ENCODE assay signal across 8 mouse cellular contexts in genomic region chr14:60633961-60634864, GRCm38 (mm10). TPM values are rescaled to one million over a fixed set of nuclear protein-coding genes. Genes with fewer than 3 reads are reported as not detected.
DNase-seq lines count a peak whose midpoint lies in the region; ATAC-seq and TF ChIP-seq lines count a peak whose summit lies in the region.

Gene Spata13 (plus strand): TSS chr14:60634001.

- no peaks in the 10 kb centered on the region for H3K36me3 ChIP-seq in hindbrain, embryonic 12.5 days

- no peak for TF ChIP-seq CTCF in Patski (IDR thresholded peaks at IDR 0.05)

- no peaks in the 10 kb centered on the region for H3K9me3 ChIP-seq in hindbrain, embryonic 12.5 days (replicated peaks)

- H3K27ac ChIP-seq in hindbrain, embryonic 12.5 days: peak within 1 kb of the TSS; percentile 73

- CTCF ChIA-PET in Patski (lab: Charles Lee): no interaction called here

- POLR2A ChIA-PET in Patski (lab: Charles Lee): no interaction called here

- no peak for DNase-seq in Patski (ENCODE audit: low read depth, low spot score)
- peak; percentile 94 to 97 for DNase-seq in cerebellum, postnatal 10 days
- DNase-seq in frontal cortex, postnatal 14 days (ENCODE audit: low spot score in 2 of 2): peak; percentile 54 to 72
- peak; percentile 41 to 62 for DNase-seq in layer of hippocampus, postnatal 25 days (ENCODE audit: extremely low spot score in 1 of 2, low spot score in 1 of 2)
- DNase-seq in lung, postnatal 14 days: peak; percentile 92
- DNase-seq in retina, embryonic 14.5 days (ENCODE audit: low spot score): peak; percentile 97
- peak; percentile 94 for DNase-seq in thymus, postnatal 4 days

- ATAC-seq in Patski: peak; percentile 64
- peak; percentile 87 for ATAC-seq in hindbrain, embryonic 12.5 days (ENCODE audit: low FRiP score)

- in situ Hi-C loops in Patski (cut with MboI; ENCODE audit: low pct_unique_long_range_greater_than_20kb): no loop called here

- under 1% methylated on average over 49 of the region's 50 CpGs for WGBS in hindbrain, embryonic 12.5 days

- peak within 1 kb of the TSS; percentile 98 for H3K4me2 ChIP-seq in hindbrain, embryonic 12.5 days (replicated peaks)

- H3K4me1 ChIP-seq in hindbrain, embryonic 12.5 days: peaks cover 46% of the 10 kb centered on the region

- H3K9ac ChIP-seq in hindbrain, embryonic 12.5 days: peak within 1 kb of the TSS; percentile 76

- H3K27me3 ChIP-seq in Patski: peaks cover 39% of the 10 kb centered on the region
- no peaks in the 10 kb centered on the region for H3K27me3 ChIP-seq in hindbrain, embryonic 12.5 days

- peak within 1 kb of the TSS; percentile 66 for H3K4me3 ChIP-seq in hindbrain, embryonic 12.5 days

RNA-seq across cellular contexts. Expression of gene Spata13, which starts in this region (rescaled TPM):
- polyA plus RNA-seq in Patski (2021): 2.9 TPM
- 53.7 and 63.2 TPM in 2 replicates for polyA plus RNA-seq in hindbrain, embryonic 12.5 days (2016; fragmentation: Nextera tagmentation; extraction: Ambion mirVana)
- total RNA-seq in layer of hippocampus, postnatal 25 days (2021): 10 to 100 TPM; 27.6 to 28.5 TPM

Comparison
In these comparisons a context has a peak if more than half of its experiments do, and no peak if none do; other contexts are left out.
1. RNA of gene Spata13 (polyA plus RNA-seq): 53.7 to 63.2 TPM in hindbrain, embryonic 12.5 days; 2.9 TPM in Patski (single experiment); every median in the first group is over 10 times any median in the second.